Mouse (Mus musculus) CH12.LX (cell line): Measurements from ENCODE around the gene Trak2. TPM values are rescaled to one million over a fixed set of nuclear protein-coding genes. Genes with fewer than 3 reads are reported as not detected.

Experiments
- DNase-seq: peaks from one replicate; pipeline ENCODE4 v3.0.0-alpha.2; 2013; ENCODE audit errors: extremely low read depth
- H3K27ac ChIP-seq: 2 replicates; pipeline ENCODE4 v1.5.1; 2012; ENCODE audit warnings: low read depth, mild to moderate bottlenecking, control low read depth, moderate library complexity; ENCODE audit not compliant: insufficient read depth
- H3K27me3 ChIP-seq: replicated peaks from 2 replicates; pipeline ENCODE3; 2012; ENCODE audit warnings: inconsistent platforms
- H3K36me3 ChIP-seq, 2 experiments: replicated peaks in 1 of 2; 2 replicates each; pipeline versions ENCODE3 to v1.6.1; 2012; ENCODE audit warnings: inconsistent platforms in 1 of 2, low read length in 1 of 2, mild to moderate bottlenecking in 1 of 2, mixed read lengths in 1 of 2, moderate library complexity in 1 of 2; ENCODE audit not compliant: control insufficient read depth in 1 of 2, insufficient read depth in 1 of 2
- H3K4me1 ChIP-seq, 2 experiments: 2 replicates each; pipeline ENCODE4 v1.6.1; 2012; ENCODE audit warnings: inconsistent platforms in 1 of 2, moderate library complexity in 1 of 2; ENCODE audit not compliant: insufficient read depth in 2 of 2, control insufficient read depth in 1 of 2
- H3K4me2 ChIP-seq: 2 replicates; pipeline ENCODE4 v1.6.1; 2012; ENCODE audit warnings: low read depth, mild to moderate bottlenecking, control low read depth; ENCODE audit not compliant: poor library complexity, insufficient read depth, severe bottlenecking
- H3K4me3 ChIP-seq, 3 experiments: fragments of 150-350 bp in 1 of 3; sonication (generic) in 1 of 3; replicated peaks in 1 of 3; 2 replicates each; pipeline versions ENCODE3 to v1.5.1; 2011 to 2012; ENCODE audit warnings: low read depth in 2 of 3, low read length in 2 of 3, mild to moderate bottlenecking in 2 of 3, moderate library complexity in 2 of 3, control low read depth in 1 of 3, improper control_type of control experiment in 1 of 3, inconsistent platforms in 1 of 3, mixed read lengths in 1 of 3; ENCODE audit not compliant: poor library complexity in 1 of 3
- H3K79me2 ChIP-seq: replicated peaks from 2 replicates; pipeline ENCODE4 v1.6.1; 2012; ENCODE audit warnings: mild to moderate bottlenecking, moderate library complexity; ENCODE audit not compliant: control insufficient read depth, poor library complexity, insufficient read depth, severe bottlenecking; ENCODE audit errors: extremely low read depth
- H3K9ac ChIP-seq: 2 replicates; pipeline ENCODE4 v1.6.1; 2012; ENCODE audit warnings: low read depth, mild to moderate bottlenecking, control low read depth, moderate library complexity; ENCODE audit not compliant: insufficient read depth
- H3K9me3 ChIP-seq: replicated peaks from 2 replicates; pipeline ENCODE3; 2012; ENCODE audit warnings: low read length, inconsistent platforms, mixed read lengths
- BHLHE40 ChIP-seq: IDR thresholded peaks from 2 replicates; pipeline ENCODE4 v1.6.1; 2011; ENCODE audit warnings: mild to moderate bottlenecking, low read depth, low read length, improper control_type of control experiment
- CHD1 ChIP-seq: IDR thresholded peaks from 2 replicates; pipeline ENCODE4 v1.6.1; 2012; ENCODE audit warnings: low read depth, low read length, improper control_type of control experiment, inconsistent platforms
- CHD2 ChIP-seq: IDR thresholded peaks from 2 replicates; pipeline ENCODE4 v1.6.1; 2011; ENCODE audit warnings: low read length, improper control_type of control experiment
- CTCF ChIP-seq, 2 experiments: IDR thresholded peaks in 1 of 2; conservative IDR thresholded peaks in 1 of 2; 2 replicates each; pipeline ENCODE4 v1.5.1; 2011 to 2012; ENCODE audit warnings: low read depth in 2 of 2, low read length in 2 of 2, improper control_type of control experiment in 1 of 2, inconsistent platforms in 1 of 2, mild to moderate bottlenecking in 1 of 2, moderate library complexity in 1 of 2
- E2F4 ChIP-seq: IDR thresholded peaks from 2 replicates; pipeline ENCODE4 v1.6.1; 2011; ENCODE audit warnings: low read depth, low read length, improper control_type of control experiment; ENCODE audit not compliant: insufficient replicate concordance
- ELF1 ChIP-seq: IDR thresholded peaks from 2 replicates; pipeline ENCODE4 v1.6.1; 2014; ENCODE audit warnings: low read depth, mild to moderate bottlenecking, inconsistent platforms, low read length, improper control_type of control experiment
- EP300 ChIP-seq: IDR thresholded peaks from 2 replicates; pipeline ENCODE4 v1.6.1; 2011; ENCODE audit warnings: low read length, improper control_type of control experiment
- ETS1 ChIP-seq: conservative IDR thresholded peaks from 2 replicates; pipeline ENCODE4 v1.6.1; 2012; ENCODE audit warnings: low read depth, mild to moderate bottlenecking, inconsistent platforms, low read length, improper control_type of control experiment, moderate library complexity
- GABPA ChIP-seq: IDR thresholded peaks from 2 replicates; pipeline ENCODE4 v1.6.1; 2012; ENCODE audit warnings: low read depth, low read length, improper control_type of control experiment, inconsistent platforms; ENCODE audit not compliant: insufficient replicate concordance
- HCFC1 ChIP-seq: IDR thresholded peaks from 2 replicates; pipeline ENCODE4 v1.6.1; 2012; ENCODE audit warnings: low read depth, mild to moderate bottlenecking, inconsistent platforms, low read length, improper control_type of control experiment
- IRF4 ChIP-seq: IDR thresholded peaks from 2 replicates; pipeline ENCODE4 v1.6.1; 2014; ENCODE audit warnings: low read depth, mild to moderate bottlenecking, inconsistent platforms, low read length, improper control_type of control experiment
- JUN ChIP-seq: IDR thresholded peaks from 2 replicates; pipeline ENCODE4 v1.6.1; 2011; ENCODE audit warnings: low read depth, mild to moderate bottlenecking, low read length, improper control_type of control experiment, moderate library complexity; ENCODE audit not compliant: insufficient read depth
- JUND ChIP-seq: conservative IDR thresholded peaks from 2 replicates; pipeline ENCODE4 v1.6.1; 2011; ENCODE audit warnings: low read depth, low read length, improper control_type of control experiment
- KAT2A ChIP-seq: IDR thresholded peaks from 2 replicates; pipeline ENCODE4 v1.6.1; 2012; ENCODE audit warnings: low read length, improper control_type of control experiment, inconsistent platforms; ENCODE audit not compliant: insufficient replicate concordance
- MAFK ChIP-seq: IDR thresholded peaks from 2 replicates; pipeline ENCODE4 v1.6.1; 2011; ENCODE audit warnings: low read length, improper control_type of control experiment; ENCODE audit not compliant: insufficient replicate concordance
- MAX ChIP-seq: IDR thresholded peaks from 2 replicates; pipeline ENCODE4 v1.6.1; 2011; ENCODE audit warnings: low read length, improper control_type of control experiment
- MEF2A ChIP-seq: IDR thresholded peaks from 2 replicates; pipeline ENCODE4 v1.6.1; 2014; ENCODE audit warnings: low read depth, mild to moderate bottlenecking, inconsistent platforms, low read length, improper control_type of control experiment, borderline replicate concordance
- MXI1 ChIP-seq: IDR thresholded peaks from 2 replicates; pipeline ENCODE4 v1.6.1; 2011; ENCODE audit warnings: mild to moderate bottlenecking, low read depth, low read length, improper control_type of control experiment
- MYC ChIP-seq: IDR thresholded peaks from 2 replicates; pipeline ENCODE4 v1.6.1; 2011; ENCODE audit warnings: low read depth, mild to moderate bottlenecking, improper control_type of control experiment, low read length
- NELFE ChIP-seq: IDR thresholded peaks from 2 replicates; pipeline ENCODE4 v1.6.1; 2011; ENCODE audit warnings: low read depth, low read length, improper control_type of control experiment
- NRF1 ChIP-seq: IDR thresholded peaks from 2 replicates; pipeline ENCODE4 v1.6.1; 2014; ENCODE audit warnings: low read depth, mild to moderate bottlenecking, inconsistent platforms, low read length, improper control_type of control experiment, moderate library complexity
- PAX5 ChIP-seq: IDR thresholded peaks from 2 replicates; pipeline ENCODE4 v1.6.1; 2012; ENCODE audit warnings: low read length, inconsistent platforms, mixed read lengths
- POLR2A ChIP-seq: IDR thresholded peaks from 2 replicates; pipeline ENCODE4 v1.6.1; 2011; ENCODE audit warnings: low read depth, mild to moderate bottlenecking, improper control_type of control experiment, low read length
- POLR2AphosphoS2 ChIP-seq: IDR thresholded peaks from 2 replicates; pipeline ENCODE4 v1.6.1; 2011; ENCODE audit warnings: low read depth, low read length, improper control_type of control experiment
- RAD21 ChIP-seq: IDR thresholded peaks from 2 replicates; pipeline ENCODE4 v1.6.1; 2011; ENCODE audit warnings: low read depth, mild to moderate bottlenecking, low read length, improper control_type of control experiment, moderate library complexity
- RCOR1 ChIP-seq: conservative IDR thresholded peaks from 2 replicates; pipeline ENCODE4 v1.6.1; 2012; ENCODE audit warnings: low read depth, mild to moderate bottlenecking, inconsistent platforms, low read length, improper control_type of control experiment
- SIN3A ChIP-seq: IDR thresholded peaks from 2 replicates; pipeline ENCODE4 v1.6.1; 2012; ENCODE audit warnings: low read length, improper control_type of control experiment, inconsistent platforms
- SMC3 ChIP-seq: IDR thresholded peaks from 2 replicates; pipeline ENCODE4 v1.6.1; 2011; ENCODE audit warnings: low read depth, low read length, improper control_type of control experiment
- TBP ChIP-seq: conservative IDR thresholded peaks from 2 replicates; pipeline ENCODE4 v1.6.1; 2011; ENCODE audit warnings: low read depth, low read length, improper control_type of control experiment
- TCF12 ChIP-seq: IDR thresholded peaks from 2 replicates; pipeline ENCODE4 v1.6.1; 2014; ENCODE audit warnings: low read depth, mild to moderate bottlenecking, inconsistent platforms, low read length, improper control_type of control experiment
- UBTF ChIP-seq: IDR thresholded peaks from 2 replicates; pipeline ENCODE4 v1.6.1; 2012; ENCODE audit warnings: low read depth, mild to moderate bottlenecking, inconsistent platforms, low read length, improper control_type of control experiment, moderate library complexity
- USF1 ChIP-seq: IDR thresholded peaks from 2 replicates; pipeline ENCODE4 v1.6.1; 2014; ENCODE audit warnings: low read depth, mild to moderate bottlenecking, inconsistent platforms, low read length, improper control_type of control experiment
- USF2 ChIP-seq: conservative IDR thresholded peaks from 2 replicates; pipeline ENCODE4 v1.6.1; 2011; ENCODE audit warnings: low read depth, low read length, improper control_type of control experiment
- ZC3H11A ChIP-seq: IDR thresholded peaks from 2 replicates; pipeline ENCODE4 v1.6.1; 2012; ENCODE audit warnings: low read depth, mild to moderate bottlenecking, inconsistent platforms, low read length, improper control_type of control experiment
- ZKSCAN1 ChIP-seq: IDR thresholded peaks from 2 replicates; pipeline ENCODE4 v1.6.1; 2012; ENCODE audit warnings: low read depth, inconsistent platforms, low read length, improper control_type of control experiment, borderline replicate concordance
- ZMIZ1 ChIP-seq: IDR thresholded peaks from 2 replicates; pipeline ENCODE4 v1.6.1; 2012; ENCODE audit warnings: low read depth, mild to moderate bottlenecking, inconsistent platforms, low read length, improper control_type of control experiment
- ZNF384 ChIP-seq: IDR thresholded peaks from 2 replicates; pipeline ENCODE4 v1.6.1; 2012; ENCODE audit warnings: low read depth, low read length, improper control_type of control experiment, inconsistent platforms
- dilution Hi-C: fragments of 300-500 bp; cut with MboI; formaldehyde crosslinking; loops from 2 replicates; pipeline ENCODE4 v1.14.3; 2020; ENCODE audit warnings: low sequenced_read_pairs; ENCODE audit not compliant: extremely low pct_unique_long_range_greater_than_20kb, extremely low pct_ligation_motif_present
- in situ Hi-C: fragments of 300-500 bp; cut with MboI; formaldehyde crosslinking; loops from 3 replicates; pipeline ENCODE4 v1.14.3; 2019; ENCODE audit warnings: low sequenced_read_pairs, low pct_ligation_motif_present, low pct_unique_long_range_greater_than_20kb, mixed read lengths
- polyA plus RNA-seq: library from polyadenylated mRNA; unstranded; fragments of >175 nt; gene quantifications from 2 replicates; pipeline ENCODE4 v1.2.1, GENCODE M21; 2012; ENCODE audit warnings: low read depth; ENCODE audit not compliant: insufficient read length
- total RNA-seq, 2 experiments: library from RNA; depleted of rRNA; stranded (reverse); fragments of 300-350 nt in 1 of 2; fragments of >200 nt in 1 of 2; gene quantifications; 2 replicates each; pipeline ENCODE4 v1.2.3; 2012 to 2014

Trak2 gene
- 7.7 and 9.7 TPM in 2 replicates for total RNA-seq (2012; rRNA removed)
- 11.4 and 13.5 TPM in 2 replicates for total RNA-seq (2014; rRNA removed)
- polyA plus RNA-seq, result 15.0 and 16.7 TPM in 2 replicates

DNA sequence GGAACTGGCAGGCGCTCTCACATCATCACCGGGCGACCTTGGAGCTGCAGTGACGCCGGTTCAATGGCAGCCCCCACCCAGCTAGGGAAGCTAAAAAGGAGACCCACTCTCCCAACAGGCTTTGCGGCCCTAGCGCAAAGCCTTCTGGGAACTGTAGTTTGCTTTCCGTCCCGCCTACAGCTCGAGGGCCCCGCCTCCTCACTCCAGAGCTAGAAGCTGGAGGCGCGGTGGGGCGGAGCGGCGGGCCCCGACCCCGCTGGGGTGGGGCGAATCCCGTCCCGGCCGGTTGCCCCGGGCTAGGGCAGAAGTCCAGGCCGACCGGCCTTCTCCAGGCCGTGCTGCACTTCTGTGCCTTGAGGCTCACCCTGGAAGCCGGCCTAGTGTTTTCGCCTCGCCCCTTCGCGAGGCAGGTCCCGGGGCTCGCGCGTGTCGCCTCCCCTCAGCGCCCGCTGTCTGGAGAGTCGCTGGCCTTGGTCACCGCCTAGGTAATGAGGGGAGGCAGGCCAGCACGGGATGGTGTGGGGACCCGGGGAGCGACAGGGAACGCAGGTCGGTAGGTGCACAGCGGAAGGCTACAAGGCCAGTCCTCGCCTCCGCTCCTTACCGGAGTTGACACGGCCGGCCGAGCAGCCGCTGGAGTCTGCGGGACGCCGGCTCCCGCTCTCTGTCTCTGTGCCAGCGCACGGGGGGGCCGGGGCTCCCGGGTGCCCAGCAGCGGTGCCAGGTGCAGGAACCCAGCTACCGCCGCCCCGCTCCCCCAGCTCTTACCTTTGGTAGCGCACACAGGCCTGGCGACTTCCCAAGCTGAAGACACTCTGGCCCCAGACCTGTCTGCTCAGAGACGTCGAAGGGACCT, at the start of gene Trak2, which contains the start of gene Stradb:
TSS of gene Trak2 (minus strand) at position 65 of the 856 bp plus-strand sequence.
TSS of gene Stradb (plus strand) at position 157 of the 856 bp plus-strand sequence.
- H3K4me2 ChIP-seq, result peak within 1 kb of the TSS; percentile 83
- TF ChIP-seq CHD1 (no peak), NELFE (peak; percentile 77; the same call in 1 of the 2 replicates), MAFK (no peak), POLR2AphosphoS2 (peak; percentile 80; the same call in 1 of the 2 replicates), PAX5 (no peak), RCOR1 (no peak), KAT2A (peak; percentile 97), MEF2A (peak; percentile 77; the same call in 1 of the 2 replicates), SIN3A (peak; percentile 84), UBTF (peak; percentile 66; the same call in 1 of the 2 replicates), TCF12 (peak; percentile 81; the same call in 1 of the 2 replicates), NRF1 (peak; percentile 61), MAX (peak; percentile 43; the same call in 1 of the 2 replicates), BHLHE40 (peak; percentile 24; the same call in 1 of the 2 replicates), RAD21 (no peak), CHD2 (peak; percentile 52; the same call in 1 of the 2 replicates), E2F4 (no peak), ZC3H11A (no peak), MXI1 (peak; percentile 77; the same call in 1 of the 2 replicates), ZNF384 (no peak), JUND (no peak), USF2 (no peak), USF1 (no peak), ZKSCAN1 (no peak), MYC (peak; percentile 62; the same call in 1 of the 2 replicates), IRF4 (peak; percentile 52; the same call in 1 of the 2 replicates), CTCF (conservative IDR thresholded peaks at IDR 0.05 in 1 of 2, IDR thresholded peaks at IDR 0.05 in 1 of 2; ENCODE audit: low read depth in 2 of 2, low read length in 2 of 2) (no peak), SMC3 (no peak), JUN (no peak), ZMIZ1 (peak; percentile 79), GABPA (peak; percentile 80; the same call in 1 of the 2 replicates), POLR2A (peak; percentile 95), HCFC1 (peak; percentile 100), ELF1 (peak; percentile 90), ETS1 (no peak), TBP (peak; percentile 84), EP300 (no peak)

More for the DNA sequence above, at the start of gene Trak2, which contains the start of gene Stradb:
- Histone ChIP-seq H3K36me3 (peaks cover 0 to 21% of the 10 kb centered on the region in 2 experiments), H3K27me3 (no peaks in the 10 kb centered on the region), H3K9me3 (peaks cover 7% of the 10 kb centered on the region), H3K4me1 (peaks cover 4 to 35% of the 10 kb centered on the region in 2 experiments; a peak in 3 of 4 replicates), H3K9ac (peak within 1 kb of the TSS; percentile 91), H3K27ac (0 out of 2 replicates have a peak within 1 kb of the TSS, but pooled peaks have one; percentile 8), H3K79me2 (peaks cover 26% of the 10 kb centered on the region), H3K4me3 (peak within 1 kb of the TSS; percentile 88 to 98 (median 97))
- in situ Hi-C loops, result no loop called here
- dilution Hi-C loops, result no loop called here
- peak; percentile 96 for DNase-seq
